Mouse (Mus musculus) mouse embryonic stem cell (cell line): ENCODE results near the gene Clps.
"Not testable (repeated sequence)": the region's sequence is repeated elsewhere in the genome, so short reads cannot be mapped to it uniquely, and the experiment has no call there.

Experiments
- in situ Hi-C, 2 experiments: fragments of 300-500 bp; cut with MboI; formaldehyde crosslinking; loops; 1 replicate in 1 of 2; 3 replicates in 1 of 2; pipeline ENCODE4 v1.14.3; 2019 to 2020; ENCODE audit warnings: low sequenced_read_pairs in 2 of 2, low pct_unique_long_range_greater_than_20kb in 1 of 2, mixed read lengths in 1 of 2; ENCODE audit not compliant: unreplicated experiment in 1 of 2

Clps gene

DNA sequence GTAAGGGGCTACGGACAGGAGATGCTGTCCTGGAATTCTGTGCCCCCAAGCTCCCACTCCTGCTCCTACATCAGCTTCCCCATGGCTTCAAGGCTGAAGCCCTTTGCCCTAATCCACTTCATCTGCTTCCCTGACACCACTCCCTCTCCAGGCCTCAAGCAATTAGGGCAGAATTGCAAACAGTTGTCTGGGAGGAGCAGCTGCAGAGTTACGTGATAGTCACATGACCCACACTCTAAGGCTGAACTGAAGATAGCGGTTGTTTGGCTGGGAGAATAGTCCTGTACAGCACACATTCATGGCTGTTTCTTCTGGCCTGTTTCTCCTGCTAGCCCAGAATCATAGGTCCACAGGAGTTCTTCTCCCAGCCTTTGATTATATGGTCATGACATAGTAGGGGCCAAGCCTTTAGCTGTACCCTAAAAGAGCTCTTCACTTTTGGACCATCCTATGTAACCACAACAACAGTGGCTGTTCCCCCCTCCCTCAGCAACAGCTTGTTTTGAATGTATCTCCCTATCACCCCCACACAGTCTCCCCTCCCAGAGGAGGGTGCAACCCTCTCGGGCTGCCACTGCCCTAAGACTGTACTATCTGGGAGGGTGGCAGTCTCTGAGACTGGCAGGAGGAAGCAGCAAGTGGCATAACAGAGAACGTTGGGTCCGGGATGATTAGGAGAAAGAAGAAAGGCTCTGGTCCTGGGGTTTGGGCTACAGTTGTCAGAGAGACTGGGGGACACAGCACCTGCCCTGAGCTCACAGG lies 3.8 kb downstream of the Clps start:
- in situ Hi-C loops = no loop called here

DNA sequence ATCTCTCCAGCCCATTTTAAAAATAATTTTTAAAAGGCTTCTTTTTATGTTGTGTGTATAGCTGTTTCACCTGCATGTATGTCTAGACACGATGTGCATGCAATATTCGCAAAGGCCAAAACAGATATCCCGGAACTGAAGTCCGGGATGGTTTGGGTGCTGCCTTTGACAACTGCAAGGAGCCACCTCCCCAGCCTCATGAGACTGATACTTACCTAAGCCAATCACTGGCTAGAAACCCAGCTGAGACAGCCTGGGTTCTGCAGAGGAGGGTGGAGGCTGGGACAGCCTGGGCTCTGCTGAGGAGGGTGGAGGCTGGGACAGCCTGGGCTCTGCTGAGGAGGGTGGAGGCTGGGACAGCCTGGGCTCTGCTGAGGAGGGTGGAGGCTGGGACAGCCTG lies 6.5 kb downstream of the Clps start:
- in situ Hi-C loops = not testable (repeated sequence)

DNA sequence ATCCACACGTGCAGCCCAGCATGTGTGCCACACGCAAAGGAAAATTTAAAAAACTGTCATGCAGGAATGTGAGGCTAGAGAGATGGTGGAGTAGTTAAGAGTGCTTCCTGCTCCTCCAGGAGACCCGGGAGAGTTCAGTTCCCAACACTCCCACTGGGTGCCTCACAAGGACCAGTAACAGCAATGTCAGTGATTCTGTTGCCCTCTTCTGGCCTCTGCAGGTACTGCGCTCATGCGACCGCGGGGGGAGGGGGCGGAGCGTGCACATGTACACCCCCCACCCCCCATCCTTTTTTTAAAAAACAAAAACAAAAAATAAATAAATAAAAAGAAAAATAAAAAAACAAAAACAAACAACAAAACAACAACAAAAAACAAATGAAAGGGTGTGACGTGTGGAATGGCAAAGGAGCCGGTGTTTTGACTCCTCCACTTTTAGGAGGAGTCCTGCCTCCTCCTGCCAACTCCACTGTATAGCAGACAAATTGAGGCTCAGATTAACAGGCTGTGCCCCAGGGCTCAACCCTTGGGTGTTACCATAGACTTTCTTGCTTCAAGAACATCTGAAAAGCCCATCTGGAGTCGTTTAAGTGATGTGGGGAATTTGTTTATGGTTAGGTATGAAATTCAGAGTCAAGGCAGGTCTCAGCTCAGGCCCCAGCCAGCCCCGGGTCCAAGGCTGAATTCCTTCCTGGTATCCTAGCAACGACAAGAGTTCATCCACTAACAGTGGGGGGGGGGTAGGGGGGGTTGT lies 7.3 kb downstream of the Clps start:
- in situ Hi-C loops = no loop called here

GRCm38 (mm10) chr17:28549111-28549510 lies 11.5 kb downstream of the Clps start, which contains the start of gene Clpsl2:
TSS of gene Clpsl2 (plus strand) at chr17:28549411.
- in situ Hi-C loops = no loop called here

GRCm38 (mm10) chr17:28548550-28548949 lies 12.0 kb downstream of the Clps start:
- in situ Hi-C loops = no loop called here

DNA sequence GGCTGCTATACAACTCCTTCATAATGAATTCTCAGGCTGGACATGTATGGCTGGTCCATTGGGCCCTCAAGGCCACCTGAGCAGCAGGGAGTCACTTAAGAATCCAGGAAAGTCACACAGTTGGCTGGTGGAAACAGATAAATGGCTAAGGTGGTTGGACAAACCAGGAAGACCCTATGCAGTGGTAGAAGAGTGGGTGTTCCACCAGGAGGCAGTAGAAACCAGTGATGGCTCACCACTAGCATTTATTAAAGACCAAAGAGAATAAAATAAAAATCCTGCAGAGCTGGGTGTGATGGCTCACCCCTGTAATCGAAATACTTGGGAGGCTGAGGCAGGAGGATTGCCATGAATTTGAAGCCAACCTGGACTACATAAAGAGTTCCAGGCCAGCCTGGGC lies 13.6 kb downstream of the Clps start:
- in situ Hi-C loops = no loop called here

GRCm38 (mm10) chr17:28537881-28538280 lies 22.7 kb downstream of the Clps start:
- in situ Hi-C loops = loop anchor here (5.0 to 10.0 kb wide), 2 partner anchors 153 to 161 kb away; no protein-coding TSS in a partner anchor

DNA sequence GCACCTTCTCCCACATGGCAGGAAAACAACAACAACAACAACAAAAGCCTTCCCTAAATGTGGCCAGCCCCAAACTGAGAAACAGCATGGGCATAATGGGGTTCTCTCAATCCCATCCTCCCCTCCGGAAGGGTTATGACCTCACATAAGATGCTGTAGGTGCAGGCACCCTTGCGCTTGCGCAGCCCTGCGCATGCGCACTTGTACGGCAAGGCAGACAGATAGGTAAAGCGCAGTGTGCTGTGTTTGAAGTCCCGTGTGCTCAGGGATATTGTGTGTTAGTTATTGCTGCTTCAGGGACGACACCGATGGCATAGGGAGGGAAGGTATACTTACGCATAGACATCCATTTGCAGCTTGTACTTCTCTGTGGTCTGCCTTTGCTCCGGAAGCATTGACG lies 27.2 kb downstream of the Clps start:
- in situ Hi-C loops = loop anchor here in 1 of 2 experiments (10.0 kb wide), 1 partner anchor 149 kb away; no protein-coding TSS in a partner anchor

DNA sequence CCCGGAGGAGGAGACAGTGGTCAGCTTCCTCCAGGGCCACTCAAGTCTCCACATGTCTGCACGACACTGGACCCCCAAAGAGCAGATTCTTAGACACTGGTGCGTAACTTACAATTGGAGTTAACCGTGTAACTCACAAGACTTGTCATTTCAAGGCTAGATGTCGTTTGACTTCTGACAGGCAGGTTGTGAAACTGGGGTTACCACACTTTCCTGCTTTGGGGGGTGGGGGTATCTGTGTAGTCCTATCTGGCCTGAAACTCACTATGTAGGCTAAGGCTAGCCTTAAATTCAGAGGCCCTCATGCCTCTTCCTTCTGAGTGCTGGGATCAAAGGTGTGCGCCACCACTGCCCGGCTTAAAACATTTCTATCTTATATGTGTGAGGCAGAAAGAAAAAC lies 28.0 kb downstream of the Clps start:
- in situ Hi-C loops = loop anchor here in 1 of 2 experiments (10.0 kb wide), 1 partner anchor 148 kb away; no protein-coding TSS in a partner anchor

GRCm38 (mm10) chr17:28531946-28532345 lies 28.6 kb downstream of the Clps start:
- in situ Hi-C loops = loop anchor here in 1 of 2 experiments (10.0 kb wide), 1 partner anchor 147 kb away; no protein-coding TSS in a partner anchor

- in situ Hi-C loops = loop anchor here in 1 of 2 experiments (10.0 kb wide), 1 partner anchor 146 kb away; no protein-coding TSS in a partner anchor
Observed at GRCm38 (mm10) chr17:28530506-28530905, 30.1 kb downstream of the Clps start, which contains the start of gene Armc12. TSS of gene Armc12 (plus strand) at chr17:28530806.

DNA sequence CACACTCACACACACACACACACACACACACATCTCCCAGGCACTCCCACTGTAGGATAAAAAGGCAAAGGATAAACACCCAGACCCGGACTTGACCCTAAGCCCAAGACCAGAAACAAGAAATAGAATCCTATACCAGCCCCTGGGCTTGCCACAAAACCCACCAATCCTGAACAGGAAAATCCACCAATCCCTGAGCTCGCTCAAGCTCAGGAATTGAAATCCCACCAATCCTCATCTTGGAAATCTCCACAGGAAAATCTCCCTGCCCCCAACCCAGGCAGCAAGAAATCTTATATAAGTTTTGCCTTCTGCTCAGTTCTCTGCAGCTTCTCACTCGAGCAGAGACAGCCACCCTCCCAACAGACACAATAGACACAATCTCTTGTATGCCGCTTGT lies 31.4 kb downstream of the Clps start:
- in situ Hi-C loops = loop anchor here in 1 of 2 experiments (10.0 kb wide), 1 partner anchor 54 kb away; no protein-coding TSS in a partner anchor

GRCm38 (mm10) chr17:28528043-28528351 lies 32.6 kb downstream of the Clps start:
- in situ Hi-C loops = loop anchor here in 1 of 2 experiments (10.0 kb wide), 1 partner anchor 53 kb away; no protein-coding TSS in a partner anchor

DNA sequence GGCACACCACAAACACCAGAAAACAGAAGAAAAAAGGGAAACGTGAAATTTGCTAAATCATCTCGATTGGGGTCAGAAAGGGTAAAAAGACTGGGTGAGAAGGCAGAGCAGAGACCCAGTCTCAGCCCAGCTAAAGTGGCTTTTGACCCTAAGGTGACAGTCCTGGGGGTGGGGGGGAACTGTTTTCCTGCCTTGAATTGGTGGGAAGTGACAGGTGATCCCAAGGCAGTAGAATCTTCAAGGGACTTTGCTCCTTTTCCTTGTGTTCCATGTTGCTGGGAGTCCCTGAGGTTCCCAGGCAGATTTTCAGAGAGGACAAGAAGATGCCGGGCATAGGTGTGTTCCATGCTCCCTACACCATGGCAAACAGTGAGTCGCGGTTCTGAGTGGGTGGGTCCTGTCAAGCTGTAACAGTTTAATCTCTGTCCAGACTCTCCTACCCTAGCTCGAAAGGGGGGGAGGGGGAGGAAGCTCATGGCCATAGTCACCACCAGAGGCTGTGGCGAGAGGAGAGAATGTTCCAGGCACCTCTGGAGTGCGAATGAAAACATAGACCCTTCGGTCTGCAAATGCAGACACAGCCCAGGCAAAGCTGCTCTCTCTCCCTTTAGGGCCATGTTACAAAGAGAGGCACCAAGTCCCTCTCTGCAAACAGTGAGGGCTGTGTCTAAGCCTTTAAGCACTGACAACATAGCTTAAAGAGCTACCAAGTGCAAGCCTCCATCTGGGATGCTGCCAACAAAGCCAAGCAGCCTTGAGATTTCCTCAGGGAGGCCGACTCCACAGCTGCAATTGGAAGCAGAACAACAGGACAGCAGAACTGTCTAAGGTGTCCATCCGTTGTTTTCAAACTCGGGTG lies 33.2 kb downstream of the Clps start:
- in situ Hi-C loops = loop anchor here in 1 of 2 experiments (10.0 kb wide), 1 partner anchor 53 kb away; no protein-coding TSS in a partner anchor

DNA sequence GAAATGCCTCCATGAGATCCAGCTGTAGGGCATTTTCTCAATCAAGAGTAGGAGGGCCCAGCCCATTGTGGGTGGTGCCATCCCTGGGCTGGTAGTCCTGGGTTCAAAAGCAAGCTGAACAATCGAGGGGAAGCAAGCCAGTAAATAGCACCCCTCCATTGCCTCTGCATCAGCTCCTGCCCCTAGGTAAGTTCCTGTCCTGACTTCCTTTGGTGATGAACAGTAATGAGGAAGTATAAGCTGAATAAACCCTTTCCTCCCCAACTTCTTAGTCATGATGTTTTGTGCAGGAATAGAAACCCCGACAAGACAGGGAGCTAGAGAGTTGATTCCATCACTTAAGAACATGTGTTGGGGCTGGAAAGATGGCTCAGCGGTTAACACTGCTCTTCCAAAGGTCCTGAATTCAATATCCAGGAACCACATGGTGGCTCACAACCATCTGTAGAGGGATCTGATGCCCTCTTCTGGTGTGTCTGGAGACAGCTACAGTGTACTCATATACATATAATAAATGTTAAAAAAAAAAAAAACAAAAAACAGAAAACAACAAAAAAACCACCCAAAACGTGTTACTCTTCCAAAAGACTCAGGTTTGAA lies 35.6 kb downstream of the Clps start:
- in situ Hi-C loops = loop anchor here (5.0 to 10.0 kb wide), 2 partner anchors 38 to 50 kb away; no protein-coding TSS in a partner anchor

- in situ Hi-C loops = loop anchor here (5.0 to 10.0 kb wide), 2 partner anchors 37 to 49 kb away; no protein-coding TSS in a partner anchor
Observed at GRCm38 (mm10) chr17:28524009-28524695, 36.4 kb downstream of the Clps start.

DNA sequence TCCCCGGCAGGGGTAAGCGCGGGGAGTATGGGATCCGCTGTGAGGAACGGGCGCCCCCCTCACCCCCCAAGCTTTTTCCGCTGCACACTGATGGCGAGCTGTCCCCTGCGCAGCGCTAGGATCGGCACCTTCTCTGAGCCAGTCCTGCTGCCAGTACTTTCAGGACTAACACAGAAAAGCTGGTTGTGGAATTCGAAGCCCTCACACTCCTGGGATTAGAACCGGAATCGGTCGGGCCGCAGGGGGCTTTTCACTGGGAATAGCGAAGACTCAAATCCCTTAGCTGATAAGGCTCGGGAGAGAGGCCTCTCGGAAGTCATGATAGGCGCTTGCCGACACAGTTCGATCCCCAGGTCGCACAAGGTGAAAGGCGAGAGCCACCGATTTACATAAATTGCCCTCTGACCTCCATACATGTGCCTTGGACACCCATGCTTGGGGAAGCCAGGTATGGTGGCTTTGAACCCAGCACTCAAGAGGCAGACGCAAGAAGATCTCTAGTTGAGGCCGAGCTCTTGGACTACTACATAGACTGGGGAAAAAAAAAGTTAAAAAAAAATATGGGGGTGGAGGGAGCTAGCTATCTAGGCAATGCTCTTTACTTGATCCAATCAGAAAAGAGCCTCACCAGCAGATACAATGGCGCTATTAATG lies 37.1 kb downstream of the Clps start:
- in situ Hi-C loops = loop anchor here (5.0 to 10.0 kb wide), 2 partner anchors 36 to 49 kb away; no protein-coding TSS in a partner anchor
